Mouse (Mus musculus): ENCODE measurements around the gene Stpg1. TPM values are rescaled to one million over a fixed set of nuclear protein-coding genes. Genes with fewer than 3 reads are reported as not detected.

Gene Stpg1
- polyA plus RNA-seq, 1 experiment from 2014 or later = 0.17 TPM

DNA sequence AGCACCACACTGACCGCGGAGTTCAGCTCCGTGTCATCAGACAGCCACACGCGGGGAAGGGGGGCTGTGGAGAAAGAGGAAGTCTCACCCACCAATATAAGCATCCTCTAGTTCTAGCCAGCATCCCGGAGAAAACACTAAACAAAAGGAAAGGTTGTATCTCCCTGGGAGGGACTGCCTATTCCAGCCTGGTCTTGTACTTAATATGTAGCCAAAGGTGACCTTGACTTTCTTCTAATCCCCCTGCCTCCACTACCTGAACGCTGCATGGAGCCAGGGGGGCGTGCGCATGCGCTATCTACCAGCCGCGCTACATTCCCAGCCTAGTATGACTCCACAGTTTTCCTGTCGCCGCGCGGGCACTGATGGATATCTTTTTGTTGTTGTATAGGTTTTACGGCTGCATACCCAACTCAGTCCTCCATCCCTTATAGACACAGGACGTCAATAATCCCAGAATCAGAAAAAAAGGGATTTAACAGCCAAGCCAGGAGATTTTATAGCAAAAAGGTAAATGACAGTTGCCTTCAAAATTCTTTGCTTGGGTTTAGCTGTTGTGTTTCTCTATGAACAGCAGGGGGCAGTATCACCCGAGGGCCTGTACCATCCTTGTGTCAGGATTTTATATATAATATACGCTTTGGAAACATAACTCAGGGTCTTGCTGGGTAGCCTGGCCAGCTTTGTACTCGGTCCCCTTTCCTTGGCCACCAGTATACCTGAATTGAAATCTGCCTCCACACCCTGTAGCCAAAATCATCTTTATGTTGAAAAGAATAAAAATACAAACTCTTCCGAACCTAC lies 13.2 kb downstream of the Stpg1 start:
- H3K4me2 ChIP-seq (ENCODE audit: low read depth, low read length) = peak overlapping the region; percentile 50
- H3K27me3 ChIP-seq (ENCODE audit: control insufficient read depth, insufficient read depth, low read length) = no peaks in the 10 kb centered on the region
- no peak for ATAC-seq (ENCODE audit: insufficient read depth, low FRiP score)
- peak overlapping the region; percentile 20; the same call in 1 of the 2 replicates for H3K4me3 ChIP-seq (replicated peaks; ENCODE audit: low read length)
- H3K27ac ChIP-seq (ENCODE audit: low read length) = no peak overlapping the region
- no peaks in the 10 kb centered on the region for H3K9me3 ChIP-seq (replicated peaks; ENCODE audit: control insufficient read depth, low read length)
- H3K9ac ChIP-seq (ENCODE audit: low read length) = peak overlapping the region; percentile 48; the same call in 1 of the 2 replicates
- H3K36me3 ChIP-seq (ENCODE audit: control insufficient read depth, insufficient read depth, low read length) = no peaks in the 10 kb centered on the region
- 0 out of 2 replicates have a peak, but pooled peaks cover 6% of the 10 kb centered on the region for H3K4me1 ChIP-seq (ENCODE audit: control insufficient read depth, insufficient read depth, low read length)
- WGBS = 13% methylated on average over 22 of the region's 22 CpGs

DNA sequence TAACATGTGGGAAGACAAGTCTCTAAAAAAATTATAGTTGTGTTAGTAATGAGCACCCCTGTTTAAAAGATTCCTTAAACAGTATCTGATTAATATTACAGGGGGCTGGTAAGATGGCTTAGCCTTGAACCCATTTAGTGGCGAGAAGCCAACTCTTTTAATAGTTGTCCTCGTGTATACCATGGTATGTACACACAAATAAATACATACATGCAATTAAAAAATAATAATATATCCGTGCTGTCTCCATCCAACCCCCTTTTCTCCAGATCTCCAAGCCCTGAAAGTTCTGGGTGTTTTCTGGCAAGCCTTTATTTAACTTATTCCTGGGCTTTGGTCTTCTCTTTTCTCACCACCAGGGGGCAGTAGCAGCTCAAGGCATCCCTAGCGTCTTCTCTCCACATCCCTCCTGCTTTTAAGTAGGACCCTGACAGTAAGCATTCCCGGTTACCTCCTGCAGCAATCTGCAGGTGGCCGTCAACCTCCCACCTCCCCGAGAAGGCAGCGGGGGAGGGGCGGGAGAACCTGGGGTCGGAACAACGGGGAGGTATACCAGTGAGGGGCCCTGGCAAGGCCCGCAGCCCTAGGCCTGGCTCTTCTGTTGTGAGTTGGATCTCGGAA lies 13.9 kb downstream of the Stpg1 start:
- H3K4me1 ChIP-seq (ENCODE audit: control insufficient read depth, insufficient read depth, low read length) = 0 out of 2 replicates have a peak, but pooled peaks cover 6% of the 10 kb centered on the region
- H3K36me3 ChIP-seq (ENCODE audit: control insufficient read depth, insufficient read depth, low read length) = no peaks in the 10 kb centered on the region
- WGBS = 15% methylated on average over 13 of the region's 13 CpGs
- no peak overlapping the region for H3K27ac ChIP-seq (ENCODE audit: low read length)
- H3K9ac ChIP-seq (ENCODE audit: low read length) = peak overlapping the region; percentile 70
- no peak overlapping the region; the same call in 1 of the 2 replicates for H3K4me3 ChIP-seq (replicated peaks; ENCODE audit: low read length)
- H3K27me3 ChIP-seq (ENCODE audit: control insufficient read depth, insufficient read depth, low read length) = no peaks in the 10 kb centered on the region
- no peaks in the 10 kb centered on the region for H3K9me3 ChIP-seq (replicated peaks; ENCODE audit: control insufficient read depth, low read length)
- peak overlapping the region; percentile 48 for H3K4me2 ChIP-seq (ENCODE audit: low read depth, low read length)
- ATAC-seq (ENCODE audit: insufficient read depth, low FRiP score) = 0 out of 2 replicates have a peak, but pooled peaks have one; percentile 33

DNA sequence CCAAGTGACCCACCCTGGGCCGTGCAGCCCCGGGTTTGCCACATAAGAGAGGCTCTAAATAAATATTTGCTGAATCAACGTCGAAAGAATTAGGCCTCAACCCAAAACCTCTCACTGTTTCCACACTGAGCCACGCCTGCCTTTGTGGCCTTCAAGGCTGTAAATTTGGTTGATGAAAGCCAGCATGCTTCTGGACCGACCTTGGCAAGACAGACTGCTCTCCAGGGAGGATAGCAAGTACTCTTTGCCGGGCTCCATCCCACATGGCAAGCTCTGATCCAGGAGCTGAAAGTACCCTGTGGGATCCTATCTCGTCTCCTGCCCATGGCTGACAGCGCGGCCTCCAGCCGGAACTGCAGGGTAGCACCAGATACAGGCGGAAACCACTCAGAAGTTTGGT lies 14.9 kb downstream of the Stpg1 start:
- H3K9me3 ChIP-seq (replicated peaks; ENCODE audit: control insufficient read depth, low read length) = no peaks in the 10 kb centered on the region
- 0 out of 2 replicates have a peak, but pooled peaks cover 8% of the 10 kb centered on the region for H3K4me1 ChIP-seq (ENCODE audit: control insufficient read depth, insufficient read depth, low read length)
- no peak overlapping the region for H3K9ac ChIP-seq (ENCODE audit: low read length)
- no peak for ATAC-seq (ENCODE audit: insufficient read depth, low FRiP score)
- no peaks in the 10 kb centered on the region for H3K27me3 ChIP-seq (ENCODE audit: control insufficient read depth, insufficient read depth, low read length)
- 54% methylated on average over 12 of the region's 12 CpGs for WGBS
- peak overlapping the region; percentile 42; the same call in 1 of the 2 replicates for H3K27ac ChIP-seq (ENCODE audit: low read length)
- no peak overlapping the region for H3K4me3 ChIP-seq (replicated peaks; ENCODE audit: low read length)
- no peak overlapping the region for H3K4me2 ChIP-seq (ENCODE audit: low read depth, low read length)
- H3K36me3 ChIP-seq (ENCODE audit: control insufficient read depth, insufficient read depth, low read length) = no peaks in the 10 kb centered on the region

DNA sequence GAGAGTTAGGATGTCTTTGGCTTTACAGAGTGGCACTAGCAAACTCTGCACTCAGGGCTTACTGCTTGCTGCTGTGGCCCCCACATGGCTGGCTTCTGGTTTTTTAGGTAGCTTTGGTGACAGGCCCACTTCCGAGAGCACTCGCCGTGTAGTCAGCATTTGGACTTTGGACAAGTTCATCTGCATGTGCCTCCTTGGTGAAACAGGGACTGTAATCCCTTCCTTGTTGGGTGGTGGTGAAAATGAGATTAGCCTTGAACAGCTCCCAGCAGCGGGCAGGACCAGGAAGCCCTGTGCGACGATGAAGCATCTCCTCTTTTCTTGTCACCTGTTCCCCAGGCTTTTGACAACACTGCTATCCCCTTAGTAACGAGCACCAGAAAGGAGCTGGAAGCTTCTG lies 19.3 kb downstream of the Stpg1 start:
- no peak overlapping the region for H3K4me2 ChIP-seq (ENCODE audit: low read depth, low read length)
- no peak for ATAC-seq (ENCODE audit: insufficient read depth, low FRiP score)
- 74% methylated on average over 7 of the region's 7 CpGs for WGBS
- peak overlapping the region; percentile 14; the same call in 1 of the 2 replicates for H3K9ac ChIP-seq (ENCODE audit: low read length)
- no peak overlapping the region for H3K4me3 ChIP-seq (replicated peaks; ENCODE audit: low read length)
- H3K4me1 ChIP-seq (ENCODE audit: control insufficient read depth, insufficient read depth, low read length) = peaks cover 9% of the 10 kb centered on the region; the same call in 1 of the 2 replicates
- H3K27me3 ChIP-seq (ENCODE audit: control insufficient read depth, insufficient read depth, low read length) = no peaks in the 10 kb centered on the region
- H3K27ac ChIP-seq (ENCODE audit: low read length) = peak overlapping the region; percentile 67
- H3K9me3 ChIP-seq (replicated peaks; ENCODE audit: control insufficient read depth, low read length) = no peaks in the 10 kb centered on the region
- no peaks in the 10 kb centered on the region for H3K36me3 ChIP-seq (ENCODE audit: control insufficient read depth, insufficient read depth, low read length)

DNA sequence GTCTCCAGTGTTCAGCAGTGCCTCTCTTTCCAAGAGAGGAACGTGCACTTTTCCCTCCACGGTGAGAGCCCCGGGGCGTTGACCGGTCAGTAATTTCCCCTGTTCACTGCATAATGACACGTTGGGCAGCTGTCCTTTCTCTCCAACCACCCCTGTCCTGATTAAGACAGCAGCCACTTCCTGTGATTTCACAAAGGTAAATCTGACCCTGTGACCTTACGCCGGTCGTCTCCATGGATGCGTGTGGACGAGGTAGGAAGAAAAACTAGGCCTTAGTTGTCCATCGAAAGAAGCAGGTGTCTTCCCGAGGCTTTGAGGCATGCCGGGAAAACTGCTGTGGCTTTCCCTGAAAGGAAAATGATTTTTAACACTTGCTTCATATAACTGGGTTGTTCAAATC lies 20.3 kb downstream of the Stpg1 start:
- H3K4me1 ChIP-seq (ENCODE audit: control insufficient read depth, insufficient read depth, low read length) = peaks cover 6% of the 10 kb centered on the region; the same call in 1 of the 2 replicates

DNA sequence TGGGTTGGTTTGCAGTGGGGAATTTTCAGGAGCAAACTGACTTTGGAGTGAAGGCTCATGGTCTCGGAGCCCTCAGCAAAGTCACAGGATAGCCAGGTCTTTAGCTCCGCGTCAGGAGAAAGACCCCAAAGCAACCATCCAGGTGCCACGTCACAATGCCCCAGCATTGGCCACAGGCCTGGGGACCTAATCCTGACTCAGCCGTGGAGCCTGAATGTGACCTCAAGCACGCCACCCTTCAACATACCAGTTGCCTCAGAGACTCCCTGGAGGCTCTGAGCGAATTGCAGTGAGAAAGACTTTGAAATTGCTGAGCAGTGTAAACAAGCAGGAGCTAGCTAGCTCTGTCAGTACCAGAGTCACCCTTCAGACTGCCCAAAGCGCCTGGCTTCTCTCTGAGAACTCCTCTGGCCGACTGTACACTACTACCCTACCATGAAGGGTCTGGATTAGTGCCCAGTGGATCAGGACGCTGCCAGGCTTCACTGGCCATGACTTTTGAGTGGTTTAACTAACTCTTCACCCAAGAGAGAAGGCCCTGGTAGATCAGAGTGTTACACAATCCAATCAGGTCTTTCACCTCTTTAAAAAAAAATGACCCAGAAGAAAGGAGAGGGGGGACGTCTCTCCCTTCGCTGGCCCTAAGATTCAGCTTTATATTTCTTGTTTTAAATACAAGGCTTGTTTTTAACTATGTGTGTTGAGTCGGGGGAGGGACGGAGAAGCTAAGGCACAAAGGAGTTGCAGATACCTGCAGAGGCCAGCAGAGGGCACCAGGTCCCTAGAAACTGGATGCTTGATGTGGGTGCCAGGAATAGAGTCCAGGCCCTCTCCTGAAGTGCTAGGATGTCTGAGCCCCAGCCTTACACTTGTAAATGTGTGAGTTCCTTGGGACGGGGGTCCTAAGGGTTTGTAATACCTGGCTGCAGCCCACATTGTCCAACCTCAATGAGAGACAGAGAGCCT lies 22.0 kb downstream of the Stpg1 start:
- WGBS = 52% methylated on average over 15 of the region's 15 CpGs
- ATAC-seq (ENCODE audit: insufficient read depth, low FRiP score) = no peak; the same call in 1 of the 2 replicates
- Histone ChIP-seq H3K36me3 (ENCODE audit: control insufficient read depth, insufficient read depth, low read length) (no peaks in the 10 kb centered on the region), H3K9me3 (replicated peaks; ENCODE audit: control insufficient read depth, low read length) (no peaks in the 10 kb centered on the region), H3K9ac (ENCODE audit: low read length) (no peak overlapping the region), H3K27me3 (ENCODE audit: control insufficient read depth, insufficient read depth, low read length) (no peaks in the 10 kb centered on the region), H3K4me3 (replicated peaks; ENCODE audit: low read length) (no peak overlapping the region), H3K4me1 (ENCODE audit: control insufficient read depth, insufficient read depth, low read length) (peaks cover 6% of the 10 kb centered on the region; the same call in 1 of the 2 replicates), H3K4me2 (ENCODE audit: low read depth, low read length) (no peak overlapping the region), H3K27ac (ENCODE audit: low read length) (peak overlapping the region; percentile 74)

More for the DNA sequence above, 20.3 kb downstream of the Stpg1 start:
- no peak overlapping the region for H3K27ac ChIP-seq (ENCODE audit: low read length)
- H3K9me3 ChIP-seq (replicated peaks; ENCODE audit: control insufficient read depth, low read length) = no peaks in the 10 kb centered on the region
- WGBS = 70% methylated on average over 14 of the region's 14 CpGs
- H3K36me3 ChIP-seq (ENCODE audit: control insufficient read depth, insufficient read depth, low read length) = no peaks in the 10 kb centered on the region
- no peak for ATAC-seq (ENCODE audit: insufficient read depth, low FRiP score)
- H3K4me3 ChIP-seq (replicated peaks; ENCODE audit: low read length) = no peak overlapping the region
- no peaks in the 10 kb centered on the region for H3K27me3 ChIP-seq (ENCODE audit: control insufficient read depth, insufficient read depth, low read length)
- H3K4me2 ChIP-seq (ENCODE audit: low read depth, low read length) = no peak overlapping the region
- H3K9ac ChIP-seq (ENCODE audit: low read length) = no peak overlapping the region

DNA sequence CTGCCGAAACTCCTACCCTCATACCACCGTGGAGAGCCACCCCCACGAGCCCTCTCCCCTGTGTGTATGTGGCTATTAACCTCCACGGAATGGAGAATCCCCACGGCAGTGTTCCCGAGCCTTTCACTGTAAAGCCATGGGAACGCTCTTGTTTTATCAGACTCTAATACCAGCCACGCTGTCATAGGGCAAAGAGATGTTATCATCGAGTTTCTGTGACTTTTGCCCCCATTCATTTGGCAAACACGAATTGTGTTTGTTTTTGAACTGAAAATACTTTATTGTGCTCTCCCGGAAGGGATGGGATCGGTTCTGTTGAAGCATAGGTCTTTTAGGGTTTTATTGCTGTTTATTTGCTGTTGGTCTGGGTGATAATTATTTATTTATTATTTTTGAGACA lies 23.5 kb downstream of the Stpg1 start:
- peak; percentile 15; the same call in 1 of the 2 replicates for ATAC-seq (ENCODE audit: insufficient read depth, low FRiP score)
- Histone ChIP-seq H3K27me3 (ENCODE audit: control insufficient read depth, insufficient read depth, low read length) (no peaks in the 10 kb centered on the region), H3K4me3 (replicated peaks; ENCODE audit: low read length) (no peak overlapping the region), H3K4me1 (ENCODE audit: control insufficient read depth, insufficient read depth, low read length) (peaks cover 6% of the 10 kb centered on the region; the same call in 1 of the 2 replicates), H3K36me3 (ENCODE audit: control insufficient read depth, insufficient read depth, low read length) (no peaks in the 10 kb centered on the region), H3K9me3 (replicated peaks; ENCODE audit: control insufficient read depth, low read length) (no peaks in the 10 kb centered on the region), H3K9ac (ENCODE audit: low read length) (no peak overlapping the region), H3K4me2 (ENCODE audit: low read depth, low read length) (no peak overlapping the region), H3K27ac (ENCODE audit: low read length) (peak overlapping the region; percentile 74)
- 66% methylated on average over 12 of the region's 12 CpGs for WGBS

DNA sequence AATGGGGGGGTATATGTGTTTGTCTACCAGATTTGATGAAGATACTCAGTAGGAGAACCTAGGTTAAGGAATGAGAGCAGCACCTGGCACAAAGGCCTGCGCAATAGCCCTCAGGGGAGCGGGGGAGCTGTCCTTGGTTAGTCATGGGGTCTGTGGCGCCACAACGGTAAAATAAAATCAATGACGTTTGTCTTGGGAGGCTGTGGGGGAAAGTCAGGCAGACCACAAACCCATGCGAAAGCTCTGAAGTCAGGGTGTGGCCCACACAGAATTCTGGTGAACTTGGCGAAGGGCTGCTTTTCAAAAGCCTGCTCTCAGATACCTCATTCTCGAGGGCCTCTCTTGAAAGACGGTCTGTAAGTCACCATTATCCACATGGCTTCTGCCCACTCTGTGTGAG lies 25.8 kb downstream of the Stpg1 start:
- Histone ChIP-seq H3K4me3 (replicated peaks; ENCODE audit: low read length) (no peak overlapping the region), H3K36me3 (ENCODE audit: control insufficient read depth, insufficient read depth, low read length) (no peaks in the 10 kb centered on the region), H3K27ac (ENCODE audit: low read length) (no peak overlapping the region), H3K9ac (ENCODE audit: low read length) (no peak overlapping the region), H3K27me3 (ENCODE audit: control insufficient read depth, insufficient read depth, low read length) (no peaks in the 10 kb centered on the region), H3K4me2 (ENCODE audit: low read depth, low read length) (no peak overlapping the region), H3K9me3 (replicated peaks; ENCODE audit: control insufficient read depth, low read length) (no peaks in the 10 kb centered on the region), H3K4me1 (ENCODE audit: control insufficient read depth, insufficient read depth, low read length) (peaks cover 3% of the 10 kb centered on the region; the same call in 1 of the 2 replicates)
- WGBS = 68% methylated on average over 9 of the region's 9 CpGs
- ATAC-seq (ENCODE audit: insufficient read depth, low FRiP score) = no peak
